Mouse (Mus musculus): ENCODE data around the gene Notum. TPM values are rescaled to one million over a fixed set of nuclear protein-coding genes. Genes with fewer than 3 reads are reported as not detected.

The Notum gene
- polyA plus RNA-seq, 1 experiment, result 0.24 TPM

DNA sequence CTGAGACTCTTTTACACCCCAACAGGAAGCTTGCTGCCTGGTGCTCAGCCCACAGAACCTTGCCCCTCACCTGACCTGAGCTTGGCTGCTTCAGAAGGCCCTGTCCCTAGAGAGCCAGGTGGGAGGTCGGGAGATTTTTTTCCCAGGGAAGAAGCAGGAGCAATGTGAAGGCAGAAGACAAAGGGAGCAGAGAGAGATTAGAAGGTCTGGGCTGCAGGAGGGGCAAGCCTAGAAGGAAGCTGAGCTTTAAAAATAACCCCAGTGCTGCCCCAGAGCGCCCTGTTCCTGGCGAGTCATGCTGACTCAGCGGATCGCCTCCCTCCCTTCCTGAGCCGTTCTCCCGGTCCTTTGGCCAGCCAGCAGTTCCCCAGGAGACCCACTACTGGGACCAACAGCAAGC is 31.1 kb downstream of the Notum start:
- 10% methylated on average over 7 of the region's 7 CpGs for WGBS
- peaks cover 74% of the 10 kb centered on the region for H3K4me1 ChIP-seq (replicated peaks; ENCODE audit: control insufficient read depth, insufficient read depth, low read length)
- no peak for TF ChIP-seq POLR2A (IDR thresholded peaks at IDR 0.05; ENCODE audit: control insufficient read depth, extremely low read depth, insufficient read depth, low read length, poor library complexity)
- TF ChIP-seq CTCF (IDR thresholded peaks at IDR 0.05; ENCODE audit: borderline replicate concordance, control insufficient read depth, extremely low read depth, insufficient read depth, low read length, poor library complexity), result no peak
- peak overlapping the region; percentile 13 for H3K27ac ChIP-seq (ENCODE audit: control insufficient read depth, insufficient read depth, low read length)
- H3K4me3 ChIP-seq (ENCODE audit: control insufficient read depth, insufficient read depth, low read length), result peak overlapping the region; percentile 29; the same call in 1 of the 2 replicates
- no peaks in the 10 kb centered on the region for H3K36me3 ChIP-seq (ENCODE audit: control insufficient read depth, insufficient read depth, low read length)
- H3K27me3 ChIP-seq (ENCODE audit: control insufficient read depth, insufficient read depth, low read length), result no peaks in the 10 kb centered on the region
- no peak for DNase-seq

DNA sequence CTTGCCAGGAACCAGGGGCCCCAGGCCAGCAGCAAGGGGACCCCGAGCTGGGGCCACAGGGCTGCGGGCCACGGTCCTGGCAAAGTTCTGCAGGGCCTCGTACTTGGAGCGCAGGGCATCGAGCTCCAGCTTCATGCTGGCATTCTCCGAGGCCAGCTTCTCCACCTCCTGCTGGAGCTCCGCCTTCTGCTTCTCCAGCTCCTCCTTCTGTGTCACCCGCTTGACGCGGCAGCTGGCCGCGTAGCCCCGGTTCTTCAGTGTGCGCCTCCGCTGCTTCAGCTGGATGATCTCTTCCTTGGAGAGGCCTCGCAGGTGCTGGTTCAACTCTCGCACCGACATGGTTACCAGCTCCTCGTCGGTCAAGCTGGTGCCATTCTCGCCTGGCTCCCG is 31.6 kb downstream of the Notum start:
- no peaks in the 10 kb centered on the region for H3K36me3 ChIP-seq (ENCODE audit: control insufficient read depth, insufficient read depth, low read length)
- DNase-seq, result peak; percentile 75
- H3K4me3 ChIP-seq (ENCODE audit: control insufficient read depth, insufficient read depth, low read length), result peak overlapping the region; percentile 29
- peaks cover 74% of the 10 kb centered on the region for H3K4me1 ChIP-seq (replicated peaks; ENCODE audit: control insufficient read depth, insufficient read depth, low read length)
- 8% methylated on average over 23 of the region's 23 CpGs for WGBS
- peak; percentile 28; the same call in 1 of the 2 replicates for TF ChIP-seq POLR2A (IDR thresholded peaks at IDR 0.05; ENCODE audit: control insufficient read depth, extremely low read depth, insufficient read depth, low read length, poor library complexity)
- no peak; the same call in 1 of the 2 replicates for TF ChIP-seq CTCF (IDR thresholded peaks at IDR 0.05; ENCODE audit: borderline replicate concordance, control insufficient read depth, extremely low read depth, insufficient read depth, low read length, poor library complexity)
- H3K27ac ChIP-seq (ENCODE audit: control insufficient read depth, insufficient read depth, low read length), result peak overlapping the region; percentile 18
- no peaks in the 10 kb centered on the region for H3K27me3 ChIP-seq (ENCODE audit: control insufficient read depth, insufficient read depth, low read length)

DNA sequence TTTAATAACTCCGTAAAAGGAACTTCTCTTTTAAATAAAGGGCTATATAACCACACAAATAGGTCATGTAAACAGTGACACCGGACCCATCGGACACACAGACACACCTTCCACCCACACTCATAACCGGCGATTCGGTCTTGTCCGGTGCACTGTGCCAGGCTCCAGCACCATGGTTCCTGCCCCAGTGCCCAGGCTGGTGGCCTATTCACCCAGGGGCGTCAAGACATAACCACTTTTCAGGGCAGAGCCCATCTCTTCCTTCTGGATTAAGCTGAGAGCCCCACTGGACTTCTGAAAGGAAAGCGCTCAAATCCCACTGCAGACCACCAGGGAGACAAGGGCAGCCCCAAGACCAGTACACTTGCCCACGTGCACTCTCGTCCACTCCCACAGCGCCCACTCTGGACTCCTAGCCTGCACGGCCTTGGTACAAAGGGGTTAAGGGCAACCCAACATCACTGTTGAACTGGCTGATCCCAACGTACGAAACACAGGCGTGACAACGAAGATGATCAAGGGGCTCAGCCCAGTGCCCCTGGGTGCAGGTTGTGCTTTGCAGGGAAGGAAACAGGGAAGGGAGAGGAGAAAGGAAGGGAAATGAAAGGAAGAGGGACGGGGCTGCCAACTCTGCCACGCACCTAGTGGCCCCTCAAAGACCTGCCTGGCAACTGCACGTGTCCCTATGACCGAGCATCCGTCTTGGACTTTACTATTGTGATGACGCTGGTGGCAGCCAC is 32.2 kb downstream of the Notum start:
- TF ChIP-seq CTCF (IDR thresholded peaks at IDR 0.05; ENCODE audit: borderline replicate concordance, control insufficient read depth, extremely low read depth, insufficient read depth, low read length, poor library complexity), result peak; percentile 14; the same call in 1 of the 2 replicates
- no peak for TF ChIP-seq POLR2A (IDR thresholded peaks at IDR 0.05; ENCODE audit: control insufficient read depth, extremely low read depth, insufficient read depth, low read length, poor library complexity)
- H3K36me3 ChIP-seq (ENCODE audit: control insufficient read depth, insufficient read depth, low read length), result no peaks in the 10 kb centered on the region
- H3K4me1 ChIP-seq (replicated peaks; ENCODE audit: control insufficient read depth, insufficient read depth, low read length), result peaks cover 71% of the 10 kb centered on the region
- DNase-seq, result peak; percentile 33
- peak overlapping the region; percentile 29; the same call in 1 of the 2 replicates for H3K4me3 ChIP-seq (ENCODE audit: control insufficient read depth, insufficient read depth, low read length)
- whole genome bisulfite sequencing, result 81% methylated on average over 23 of the region's 23 CpGs
- H3K27ac ChIP-seq (ENCODE audit: control insufficient read depth, insufficient read depth, low read length), result peak overlapping the region; percentile 18
- H3K27me3 ChIP-seq (ENCODE audit: control insufficient read depth, insufficient read depth, low read length), result no peaks in the 10 kb centered on the region

DNA sequence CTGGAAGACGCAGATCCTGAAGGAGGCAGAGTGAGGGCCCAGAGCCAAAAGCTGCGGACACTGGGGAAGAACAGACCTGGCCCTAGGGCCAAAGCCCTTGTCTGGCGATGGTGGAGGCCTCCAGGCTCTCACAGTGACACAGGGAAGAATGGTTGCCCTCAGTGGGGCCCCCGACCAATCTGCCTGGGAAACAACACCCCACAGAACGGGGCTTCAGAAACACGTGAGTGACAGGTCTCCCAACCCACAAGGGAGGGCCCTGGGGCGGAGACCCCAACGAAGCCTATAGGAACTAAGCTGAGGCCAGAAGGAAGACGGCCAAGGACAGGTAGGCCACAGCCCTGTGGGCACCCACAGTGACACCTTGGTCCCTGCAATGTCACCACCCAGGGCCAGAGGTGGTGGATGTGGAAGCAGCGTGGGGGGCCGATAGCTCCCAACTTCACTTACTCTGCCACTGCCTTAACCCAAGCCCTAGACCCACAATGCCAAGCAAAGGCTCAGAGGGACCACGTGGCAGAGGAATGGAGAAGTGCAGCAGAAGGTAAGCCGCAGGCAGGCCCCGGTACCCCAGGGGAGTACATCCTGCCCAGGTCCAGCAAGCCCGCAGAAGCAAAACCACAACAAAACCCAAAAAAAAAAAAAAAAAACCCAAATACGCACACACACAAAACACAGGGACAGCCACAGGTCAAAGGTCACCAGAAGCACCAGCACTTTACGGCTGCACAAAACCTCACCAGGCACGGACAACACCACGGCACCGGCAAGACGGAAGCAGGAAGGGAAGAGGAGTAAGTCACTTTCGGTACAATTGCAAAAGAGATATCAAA is 33.3 kb downstream of the Notum start:
- Histone ChIP-seq H3K36me3 (ENCODE audit: control insufficient read depth, insufficient read depth, low read length) (peaks cover 6% of the 10 kb centered on the region), H3K4me3 (ENCODE audit: control insufficient read depth, insufficient read depth, low read length) (peak overlapping the region; percentile 41), H3K27ac (ENCODE audit: control insufficient read depth, insufficient read depth, low read length) (peak overlapping the region; percentile 81), H3K4me1 (replicated peaks; ENCODE audit: control insufficient read depth, insufficient read depth, low read length) (peaks cover 72% of the 10 kb centered on the region), H3K27me3 (ENCODE audit: control insufficient read depth, insufficient read depth, low read length) (no peaks in the 10 kb centered on the region)
- WGBS, result 17% methylated on average over 22 of the region's 22 CpGs
- DNase-seq, result peak; percentile 62
- TF ChIP-seq CTCF (IDR thresholded peaks at IDR 0.05; ENCODE audit: borderline replicate concordance, control insufficient read depth, extremely low read depth, insufficient read depth, low read length, poor library complexity) (no peak), POLR2A (IDR thresholded peaks at IDR 0.05; ENCODE audit: control insufficient read depth, extremely low read depth, insufficient read depth, low read length, poor library complexity) (0 out of 2 replicates have a peak, but pooled peaks have one; percentile 45)

DNA sequence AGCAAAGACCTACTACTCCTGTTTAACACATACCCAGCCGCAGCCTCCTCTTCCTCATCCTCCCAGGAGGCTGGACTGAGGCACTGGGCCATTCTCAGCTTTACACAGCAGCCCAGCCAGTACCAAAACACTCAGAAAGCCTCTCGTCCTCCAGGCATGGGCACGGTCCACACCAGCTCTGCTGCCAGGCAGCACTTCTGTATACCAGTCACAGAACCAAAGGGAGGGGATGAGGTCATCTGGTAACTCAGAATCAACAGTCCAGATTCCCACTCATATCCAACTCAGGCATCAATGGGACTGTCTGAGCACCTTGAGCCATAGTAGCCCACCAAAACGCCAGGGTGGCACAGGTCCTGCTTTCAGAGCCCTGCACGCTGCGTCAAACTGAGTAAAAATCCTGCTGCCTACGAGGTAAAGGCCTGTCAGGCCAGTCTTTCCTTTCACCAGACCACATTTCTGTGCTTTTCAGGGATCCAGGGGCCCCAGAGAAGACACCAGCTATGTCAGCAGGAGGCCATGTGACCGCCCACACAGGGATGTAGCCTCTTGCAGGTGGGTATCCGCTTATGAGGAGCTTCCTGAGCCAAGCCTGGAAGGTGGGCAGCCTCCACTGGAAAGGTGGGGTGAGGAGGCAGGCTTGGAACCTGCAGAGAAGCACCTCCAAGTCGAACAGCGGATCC is 34.0 kb downstream of the Notum start:
- Histone ChIP-seq H3K27me3 (ENCODE audit: control insufficient read depth, insufficient read depth, low read length) (no peaks in the 10 kb centered on the region), H3K36me3 (ENCODE audit: control insufficient read depth, insufficient read depth, low read length) (peaks cover 12% of the 10 kb centered on the region), H3K4me1 (replicated peaks; ENCODE audit: control insufficient read depth, insufficient read depth, low read length) (peaks cover 64% of the 10 kb centered on the region), H3K27ac (ENCODE audit: control insufficient read depth, insufficient read depth, low read length) (no peak overlapping the region; the same call in 1 of the 2 replicates), H3K4me3 (ENCODE audit: control insufficient read depth, insufficient read depth, low read length) (peak overlapping the region; percentile 41; the same call in 1 of the 2 replicates)
- TF ChIP-seq CTCF (IDR thresholded peaks at IDR 0.05; ENCODE audit: borderline replicate concordance, control insufficient read depth, extremely low read depth, insufficient read depth, low read length, poor library complexity) (no peak), POLR2A (IDR thresholded peaks at IDR 0.05; ENCODE audit: control insufficient read depth, extremely low read depth, insufficient read depth, low read length, poor library complexity) (no peak)
- 81% methylated on average over 11 of the region's 11 CpGs for WGBS
- no peak for DNase-seq

All from thymus, adult 2 months (tissue).